Mouse (Mus musculus) midbrain, embryonic 10.5 days (tissue): ENCODE results near the gene Fus. TPM values are rescaled to one million over a fixed set of nuclear protein-coding genes. Genes with fewer than 3 reads are reported as not detected.
"Not testable (repeated sequence)": the region's sequence is repeated elsewhere in the genome, so short reads cannot be mapped to it uniquely, and the experiment has no call there.

ENCODE experiments used
- DNase-seq: peaks from one replicate; pipeline ENCODE4 v3.0.0-alpha.2; 2017; ENCODE audit warnings: low spot score
- H3K27ac ChIP-seq: fragments of 300-500 bp; sonication (generic); replicated peaks from 2 replicates; pipeline ENCODE4 v1.5.1; 2016; ENCODE audit warnings: mild to moderate bottlenecking
- H3K27me3 ChIP-seq: fragments of 300-500 bp; sonication (generic); 2 replicates; pipeline ENCODE4 v1.6.1; 2016; ENCODE audit warnings: low read depth, mild to moderate bottlenecking; ENCODE audit not compliant: poor library complexity, severe bottlenecking
- H3K36me3 ChIP-seq: fragments of 300-500 bp; sonication (generic); 2 replicates; pipeline ENCODE4 v1.6.1; 2016; ENCODE audit warnings: mild to moderate bottlenecking, moderate library complexity
- H3K4me1 ChIP-seq: fragments of 300-500 bp; sonication (generic); 2 replicates; pipeline ENCODE4 v1.6.1; 2016
- H3K4me3 ChIP-seq: fragments of 300-500 bp; sonication (generic); 2 replicates; pipeline ENCODE4 v1.5.1; 2016; ENCODE audit warnings: mild to moderate bottlenecking, moderate library complexity
- H3K9me3 ChIP-seq: fragments of 300-500 bp; sonication (generic); replicated peaks from 2 replicates; pipeline ENCODE4 v1.6.1; 2016; ENCODE audit warnings: mild to moderate bottlenecking
- WGBS: fragments of 180-500 bp; shearing (Covaris S2); methylation state at CpG from one replicate; pipeline ENCODE4 v1.1.7; 2016; 5-methylcytosine and 5-hydroxymethylcytosine counted together
- polyA plus RNA-seq: library from polyadenylated mRNA; unstranded; fragments of >200 nt; fragmentation: Nextera tagmentation; extraction: Ambion mirVana; gene quantifications from 2 replicates; pipeline ENCODE4 v1.2.1, GENCODE M21; 2016

Fus gene
- polyA plus RNA-seq, 1 experiment from 2014 or later: 336 TPM

DNA sequence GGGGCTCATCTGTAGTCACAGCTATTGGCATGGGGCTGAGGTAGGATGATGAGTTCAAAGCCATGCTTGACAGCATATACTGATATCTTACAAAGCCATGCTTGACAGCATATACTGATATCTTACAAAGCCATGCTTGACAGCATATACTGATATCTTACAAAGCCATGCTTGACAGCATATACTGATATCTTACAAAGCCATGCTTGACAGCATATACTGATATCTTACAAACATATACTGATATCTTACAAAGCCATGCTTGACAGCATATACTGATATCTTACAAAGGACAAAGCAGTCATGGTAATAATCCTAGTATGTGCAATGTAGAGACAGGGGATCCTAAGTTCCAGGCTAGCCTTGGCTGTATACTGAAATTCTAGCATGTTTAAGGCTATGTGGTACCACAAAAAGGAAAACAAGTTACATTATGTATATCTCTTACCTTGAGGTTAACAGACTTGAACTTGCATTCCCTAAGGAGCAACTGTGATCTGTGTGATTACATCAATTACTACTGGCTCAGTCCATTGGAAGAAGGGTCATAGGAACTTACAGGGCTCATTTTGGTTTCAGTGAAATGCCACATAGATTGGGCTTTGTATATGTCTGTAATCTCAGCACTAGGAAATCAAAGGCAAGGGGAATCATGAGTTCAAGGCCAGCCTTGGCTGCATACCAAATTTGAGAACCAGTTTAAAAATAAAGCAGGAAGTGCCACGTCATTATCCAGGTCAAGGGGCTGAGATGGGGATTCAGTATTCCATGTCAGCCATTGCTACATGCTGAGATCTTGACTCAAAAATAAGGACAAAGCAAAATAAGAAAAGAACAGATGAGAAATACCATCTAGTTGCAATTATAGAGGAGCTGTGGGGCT, 33.1 kb downstream of the Fus start:
- Histone ChIP-seq H3K9me3 (0 out of 2 replicates have a peak, but pooled peaks cover 3% of the 10 kb centered on the region), H3K4me3 (no peak overlapping the region), H3K36me3 (no peaks in the 10 kb centered on the region; the same call in 1 of the 2 replicates), H3K27me3 (peaks cover 20% of the 10 kb centered on the region), H3K27ac (no peak overlapping the region), H3K4me1 (peaks cover 15% of the 10 kb centered on the region)
- 86% methylated on average over 1 of the region's 1 CpGs for WGBS
- DNase-seq: no peak

DNA sequence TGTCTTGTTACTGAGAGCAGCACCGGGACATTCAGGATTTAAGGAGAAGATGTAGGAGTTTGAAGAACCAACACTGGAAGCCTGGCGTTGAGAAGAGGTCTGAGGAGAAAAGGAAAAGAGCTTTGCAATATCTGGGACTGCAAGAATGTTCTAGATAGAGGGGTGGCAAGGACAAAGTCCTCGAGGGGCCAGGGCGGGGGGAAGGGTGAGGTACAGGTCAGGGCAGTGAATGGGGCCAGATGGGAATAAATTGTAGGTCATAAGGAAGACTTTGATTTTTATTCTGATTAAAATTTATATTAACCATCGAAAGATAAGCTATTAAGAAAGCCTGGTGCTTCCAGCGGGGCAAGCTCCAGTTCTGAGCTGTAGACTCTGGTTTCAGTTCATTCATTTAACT, 35.8 kb downstream of the Fus start:
- WGBS: 90% methylated on average over 6 of the region's 6 CpGs
- H3K4me1 ChIP-seq: peaks cover 15% of the 10 kb centered on the region
- H3K27me3 ChIP-seq: peaks cover 25% of the 10 kb centered on the region
- H3K4me3 ChIP-seq: no peak overlapping the region
- DNase-seq: no peak
- H3K9me3 ChIP-seq: 0 out of 2 replicates have a peak, but pooled peaks cover 3% of the 10 kb centered on the region
- H3K27ac ChIP-seq: no peak overlapping the region
- H3K36me3 ChIP-seq: no peaks in the 10 kb centered on the region

DNA sequence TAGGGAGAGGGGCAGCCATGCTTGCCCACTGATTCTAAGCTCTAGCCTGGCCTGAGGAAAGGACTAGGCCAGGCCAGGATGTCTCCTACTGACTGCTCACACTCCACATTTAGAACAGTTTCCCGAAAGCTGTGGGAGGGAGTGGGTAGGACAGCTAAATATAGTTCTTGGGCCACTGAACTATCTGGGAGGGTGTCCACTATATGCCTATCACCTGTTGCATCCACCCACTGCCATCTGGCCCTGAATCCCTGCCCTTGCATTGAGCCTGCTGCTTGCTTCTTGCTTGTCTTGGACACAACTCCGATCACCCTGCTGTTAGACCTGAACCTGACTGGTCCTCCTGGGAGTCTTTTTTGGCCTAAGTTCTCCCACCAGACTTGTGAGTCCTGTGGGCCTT, 36.4 kb downstream of the Fus start, which contains the start of gene Trim72:
Trim72 (plus strand) TSS at position 262 of the 400 bp plus-strand sequence.
- WGBS: 91% methylated on average over 2 of the region's 2 CpGs
- Histone ChIP-seq H3K4me3 (peak within 1 kb of the TSS; percentile 29; the same call in 1 of the 2 replicates), H3K36me3 (no peaks in the 10 kb centered on the region), H3K4me1 (peaks cover 15% of the 10 kb centered on the region), H3K27me3 (peaks cover 29% of the 10 kb centered on the region), H3K27ac (no peak within 1 kb of the TSS), H3K9me3 (0 out of 2 replicates have a peak, but pooled peaks cover 3% of the 10 kb centered on the region)
- DNase-seq: no peak

DNA sequence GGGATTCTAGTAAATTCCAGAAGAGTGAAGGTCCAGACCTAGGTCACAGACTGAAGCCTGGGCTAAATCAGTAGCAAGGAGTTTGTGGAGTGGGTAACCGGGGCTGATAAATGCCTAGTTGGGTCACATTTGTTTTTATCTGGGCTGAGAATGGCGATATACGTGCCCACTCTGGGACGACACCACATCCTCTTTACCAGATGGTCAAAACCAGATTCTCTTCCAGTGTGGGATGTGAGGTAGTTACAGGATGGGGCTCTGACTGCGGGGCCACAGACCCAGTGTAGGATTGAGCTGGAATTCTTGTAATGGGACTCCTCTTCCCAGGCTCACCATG, 36.9 kb downstream of the Fus start:
- Histone ChIP-seq H3K4me3 (peak overlapping the region; percentile 29; the same call in 1 of the 2 replicates), H3K36me3 (no peaks in the 10 kb centered on the region), H3K27me3 (peaks cover 32% of the 10 kb centered on the region), H3K9me3 (0 out of 2 replicates have a peak, but pooled peaks cover 3% of the 10 kb centered on the region), H3K4me1 (peaks cover 15% of the 10 kb centered on the region), H3K27ac (no peak overlapping the region)
- WGBS: 88% methylated on average over 5 of the region's 5 CpGs
- DNase-seq: no peak

DNA sequence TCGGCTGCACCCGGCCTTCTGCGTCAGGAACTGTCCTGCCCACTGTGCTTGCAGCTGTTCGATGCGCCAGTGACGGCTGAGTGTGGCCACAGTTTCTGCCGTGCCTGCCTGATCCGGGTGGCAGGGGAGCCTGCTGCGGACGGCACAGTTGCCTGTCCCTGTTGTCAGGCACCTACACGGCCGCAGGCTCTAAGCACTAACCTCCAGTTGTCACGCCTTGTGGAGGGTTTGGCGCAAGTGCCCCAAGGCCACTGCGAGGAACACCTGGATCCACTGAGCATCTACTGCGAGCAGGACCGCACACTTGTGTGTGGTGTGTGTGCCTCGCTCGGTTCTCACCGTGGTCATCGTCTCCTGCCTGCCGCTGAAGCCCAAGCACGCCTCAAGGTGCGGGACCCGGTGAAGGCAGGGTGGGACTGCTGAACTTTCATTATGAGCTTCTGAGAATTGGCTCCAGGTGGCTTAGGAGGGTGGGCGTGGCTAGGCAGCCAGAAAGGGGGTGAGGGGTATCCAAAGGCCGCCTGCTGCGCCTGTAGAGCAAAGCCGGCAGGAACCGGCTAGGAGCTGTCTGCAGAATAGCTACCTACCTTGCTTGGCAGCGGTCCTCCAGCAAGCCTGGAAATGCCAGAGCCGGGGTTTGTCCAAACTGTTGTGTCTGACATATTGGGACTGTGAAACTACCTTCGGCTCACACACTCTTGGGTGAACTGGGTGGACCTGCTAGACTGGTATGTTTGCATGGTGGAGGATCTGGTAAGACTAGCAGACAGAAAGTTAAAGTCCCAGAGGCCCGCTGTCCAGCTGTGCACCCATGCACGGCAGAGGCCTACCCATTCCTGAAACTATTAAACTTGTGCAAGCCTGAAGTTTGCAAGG, 37.5 kb downstream of the Fus start:
- H3K4me3 ChIP-seq: peak overlapping the region; percentile 29; the same call in 1 of the 2 replicates
- WGBS: 30% methylated on average over 35 of the region's 35 CpGs

DNA sequence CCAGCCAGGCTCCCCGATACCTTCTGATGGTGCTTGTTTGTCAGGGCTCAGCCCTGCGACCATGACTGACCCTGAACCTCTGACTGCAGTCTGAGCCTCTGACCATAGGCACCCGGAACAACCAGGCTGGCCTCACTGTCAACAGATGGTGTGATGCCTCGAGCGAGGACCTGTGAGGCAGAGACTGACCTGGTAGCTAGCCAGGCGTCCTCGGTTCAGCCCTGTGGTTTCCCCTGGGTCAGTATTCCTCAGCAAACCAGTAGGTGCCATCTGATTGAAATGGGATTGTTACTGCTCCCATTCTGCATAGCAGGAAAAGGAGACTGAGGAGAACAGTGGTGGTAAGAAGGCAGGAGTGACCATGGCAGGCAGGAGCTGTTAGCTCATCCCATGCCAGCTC, 38.9 kb downstream of the Fus start:
- H3K9me3 ChIP-seq: 0 out of 2 replicates have a peak, but pooled peaks cover 3% of the 10 kb centered on the region
- peaks cover 20% of the 10 kb centered on the region for H3K4me1 ChIP-seq
- H3K4me3 ChIP-seq: no peak overlapping the region
- no peak for DNase-seq
- WGBS: 82% methylated on average over 7 of the region's 7 CpGs
- H3K27me3 ChIP-seq: peaks cover 45% of the 10 kb centered on the region
- no peak overlapping the region for H3K27ac ChIP-seq
- H3K36me3 ChIP-seq: no peaks in the 10 kb centered on the region

More for the DNA sequence above, 37.5 kb downstream of the Fus start:
- Histone ChIP-seq H3K36me3 (no peaks in the 10 kb centered on the region), H3K27ac (no peak overlapping the region), H3K4me1 (peaks cover 17% of the 10 kb centered on the region), H3K27me3 (peaks cover 38% of the 10 kb centered on the region), H3K9me3 (0 out of 2 replicates have a peak, but pooled peaks cover 3% of the 10 kb centered on the region)
- DNase-seq: no peak

DNA sequence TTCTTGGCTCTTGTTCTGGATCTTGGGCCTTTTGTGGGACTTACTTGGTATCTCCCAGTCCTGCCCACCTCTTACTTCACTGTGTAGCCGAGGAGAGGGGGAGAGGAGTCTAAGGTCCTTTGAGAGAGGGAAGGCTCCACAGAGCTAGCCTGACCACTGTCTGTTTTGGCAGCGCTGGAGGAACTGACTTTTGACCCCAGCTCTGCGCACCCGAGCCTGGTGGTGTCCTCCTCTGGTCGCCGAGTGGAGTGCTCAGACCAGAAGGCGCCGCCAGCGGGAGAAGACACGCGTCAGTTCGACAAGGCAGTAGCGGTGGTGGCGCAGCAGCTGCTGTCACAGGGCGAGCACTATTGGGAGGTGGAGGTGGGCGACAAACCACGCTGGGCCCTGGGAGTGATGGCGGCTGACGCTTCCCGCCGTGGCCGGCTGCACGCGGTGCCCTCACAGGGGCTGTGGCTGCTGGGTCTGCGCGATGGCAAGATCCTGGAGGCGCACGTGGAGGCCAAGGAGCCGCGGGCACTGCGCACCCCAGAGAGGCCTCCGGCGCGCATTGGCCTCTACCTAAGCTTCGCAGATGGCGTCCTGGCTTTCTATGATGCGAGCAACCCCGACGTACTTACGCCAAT, 42.6 kb downstream of the Fus start:
- H3K4me3 ChIP-seq: peak overlapping the region; percentile 18; the same call in 1 of the 2 replicates
- peak overlapping the region; percentile 28; the same call in 1 of the 2 replicates for H3K27ac ChIP-seq
- H3K9me3 ChIP-seq: no peaks in the 10 kb centered on the region
- peaks cover 10% of the 10 kb centered on the region for H3K4me1 ChIP-seq
- peaks cover 29% of the 10 kb centered on the region for H3K27me3 ChIP-seq
- no peaks in the 10 kb centered on the region for H3K36me3 ChIP-seq
- WGBS: 52% methylated on average over 40 of the region's 40 CpGs
- no peak for DNase-seq

DNA sequence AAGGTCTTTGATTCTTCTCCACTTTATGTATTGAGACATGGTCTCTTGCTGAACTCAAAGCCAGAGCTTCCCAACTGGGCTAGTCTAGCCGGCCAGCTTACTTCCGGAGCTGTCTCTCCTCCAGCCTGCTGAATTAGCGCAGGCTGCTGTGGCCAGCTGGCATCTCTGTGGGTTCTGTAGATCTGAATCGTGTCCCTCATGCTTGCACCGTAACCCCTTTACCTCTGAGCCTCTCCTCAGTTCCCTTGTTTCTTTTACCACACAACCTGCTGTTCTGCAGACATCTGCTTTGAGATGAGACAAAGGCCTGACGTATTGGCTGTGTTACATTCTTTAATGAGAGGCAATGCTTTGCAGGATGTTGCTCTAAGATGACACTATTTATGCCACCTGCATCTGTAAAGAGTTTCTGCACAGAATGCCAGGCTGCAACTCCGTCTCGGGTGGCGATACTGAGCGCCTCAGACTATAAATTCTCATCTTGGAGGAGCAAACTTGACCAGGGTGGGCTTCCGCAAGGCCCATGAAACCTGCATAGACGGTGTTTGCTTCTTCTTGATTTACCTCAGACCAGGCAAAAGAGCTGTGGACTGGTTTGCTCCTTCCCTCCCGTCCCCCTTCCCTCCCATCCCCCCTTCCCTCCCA, 45.0 kb downstream of the Fus start:
- no peak for DNase-seq
- Histone ChIP-seq H3K36me3 (no peaks in the 10 kb centered on the region), H3K4me1 (peaks cover 6% of the 10 kb centered on the region), H3K4me3 (no peak overlapping the region), H3K27ac (no peak overlapping the region), H3K9me3 (no peaks in the 10 kb centered on the region), H3K27me3 (peaks cover 20% of the 10 kb centered on the region)
- WGBS: 81% methylated on average over 13 of the region's 13 CpGs

DNA sequence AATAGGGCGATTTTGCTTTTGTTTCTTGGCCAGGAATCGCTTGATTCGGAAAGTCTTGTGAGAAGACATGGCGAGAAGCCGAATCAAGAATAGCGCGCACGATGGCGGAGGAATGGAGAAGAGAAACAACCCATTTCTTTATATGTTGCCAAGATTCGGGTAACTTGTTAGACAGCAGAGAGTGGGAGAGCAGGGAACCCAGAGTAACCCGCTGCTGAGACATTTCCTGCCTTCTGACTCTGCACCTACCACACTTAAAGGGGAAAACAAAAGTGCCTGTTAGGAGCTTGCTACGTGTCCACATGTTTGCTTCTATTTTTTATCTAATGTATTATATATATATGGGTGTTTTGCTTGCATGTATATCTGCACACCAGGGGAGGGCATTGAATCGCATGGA, 45.9 kb downstream of the Fus start:
- 92% methylated on average over 13 of the region's 13 CpGs for WGBS
- no peaks in the 10 kb centered on the region for H3K36me3 ChIP-seq
- no peak overlapping the region for H3K4me3 ChIP-seq
- no peaks in the 10 kb centered on the region for H3K9me3 ChIP-seq
- peaks cover 6% of the 10 kb centered on the region for H3K4me1 ChIP-seq
- no peak overlapping the region for H3K27ac ChIP-seq
- DNase-seq: no peak
- peaks cover 20% of the 10 kb centered on the region for H3K27me3 ChIP-seq

DNA sequence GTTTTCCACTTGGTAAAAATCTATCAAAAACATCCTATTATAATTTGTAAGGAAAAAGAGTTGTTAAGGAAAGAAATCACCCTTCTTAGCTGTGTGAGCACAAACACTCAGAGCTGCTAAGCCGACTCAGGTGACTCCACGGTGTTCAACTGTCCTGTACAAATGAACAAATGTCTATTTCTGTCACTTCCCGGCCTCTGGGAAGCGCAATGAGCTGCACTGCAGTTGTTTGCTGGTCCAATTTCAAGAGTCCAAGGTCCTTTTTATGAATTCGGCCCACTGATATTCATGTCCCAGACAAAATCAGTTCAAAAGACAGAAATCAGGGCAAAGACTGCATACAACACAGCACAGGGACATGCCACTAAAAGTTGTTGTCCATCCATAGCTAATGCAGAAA, 48.9 kb downstream of the Fus start:
- WGBS: 89% methylated on average over 5 of the region's 5 CpGs
- not testable (repeated sequence) for H3K27ac ChIP-seq, H3K4me3 ChIP-seq, H3K27me3 ChIP-seq, H3K9me3 ChIP-seq, DNase-seq, H3K4me1 ChIP-seq, H3K36me3 ChIP-seq

DNA sequence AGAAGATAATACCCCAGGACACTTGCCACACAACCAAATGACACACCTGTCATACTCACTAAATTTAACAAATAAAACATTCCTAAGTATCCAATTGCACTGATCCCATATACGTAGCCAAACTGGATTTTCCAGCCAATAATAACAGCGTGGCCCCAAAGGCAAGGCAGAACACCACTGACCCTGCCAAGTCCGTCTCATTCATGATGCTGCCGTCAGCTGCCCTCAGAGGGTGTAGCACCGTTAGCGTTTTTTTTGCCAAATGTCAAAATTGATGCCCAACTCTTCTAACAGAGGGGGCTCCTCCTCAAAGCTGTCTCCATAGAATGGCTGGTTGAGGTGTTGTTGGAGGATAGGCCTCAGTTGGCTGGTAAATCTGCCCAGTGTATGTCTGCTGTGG, 49.4 kb downstream of the Fus start:
- H3K4me1 ChIP-seq: no peaks in the 10 kb centered on the region
- WGBS: 92% methylated on average over 6 of the region's 6 CpGs
- no peaks in the 10 kb centered on the region for H3K9me3 ChIP-seq
- no peaks in the 10 kb centered on the region for H3K27me3 ChIP-seq
- no peak for DNase-seq
- H3K36me3 ChIP-seq: no peaks in the 10 kb centered on the region
- H3K4me3 ChIP-seq: no peak overlapping the region
- no peak overlapping the region for H3K27ac ChIP-seq

DNA sequence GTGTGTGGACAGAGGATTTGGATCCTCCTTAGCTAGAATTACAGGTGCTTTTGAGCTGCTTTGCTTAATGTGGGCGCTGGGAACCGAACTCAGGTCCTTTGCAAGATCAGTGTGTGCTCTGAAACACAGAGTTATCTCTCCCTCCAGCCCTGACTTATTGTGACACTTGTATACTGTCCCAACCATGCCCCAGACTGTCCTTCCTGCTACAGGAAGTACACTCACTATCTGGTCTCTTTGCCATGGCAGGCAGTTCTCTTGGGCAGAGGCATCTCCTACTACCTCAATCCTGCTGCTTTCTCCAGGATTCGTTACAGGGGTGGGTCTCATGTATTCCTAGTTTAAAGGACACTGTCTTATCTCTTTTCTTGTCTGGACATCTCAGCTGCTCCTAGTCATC, 51.0 kb downstream of the Fus start:
- Histone ChIP-seq H3K27me3 (no peaks in the 10 kb centered on the region), H3K4me1 (no peaks in the 10 kb centered on the region), H3K4me3 (no peak overlapping the region), H3K27ac (no peak overlapping the region), H3K9me3 (no peaks in the 10 kb centered on the region), H3K36me3 (no peaks in the 10 kb centered on the region)
- WGBS: 89% methylated on average over 3 of the region's 3 CpGs
- no peak for DNase-seq
